Mouse (Mus musculus) neural tube, embryonic 12.5 days (tissue): ENCODE measurements around the gene Atf3. TPM values are rescaled to one million over a fixed set of nuclear protein-coding genes. Genes with fewer than 3 reads are reported as not detected.

Experiments
- ATAC-seq: fragments of 200-750 bp; cut with Nextera tagmentation; 2 replicates; pipeline ENCODE4 v1.8.0; 2017; ENCODE audit warnings: low read depth, mild to moderate bottlenecking, moderate TSS enrichment, moderate library complexity; ENCODE audit not compliant: low FRiP score
- H3K27ac ChIP-seq: fragments of 300-500 bp; sonication (generic); 2 replicates; pipeline ENCODE4 v1.5.1; 2016
- H3K27me3 ChIP-seq: fragments of 300-500 bp; sonication (generic); replicated peaks from 2 replicates; pipeline ENCODE4 v1.6.1; 2016; ENCODE audit warnings: mild to moderate bottlenecking
- H3K36me3 ChIP-seq: fragments of 300-500 bp; sonication (generic); 2 replicates; pipeline ENCODE4 v1.6.1; 2016; ENCODE audit warnings: mild to moderate bottlenecking
- H3K4me1 ChIP-seq: fragments of 300-500 bp; sonication (generic); 2 replicates; pipeline ENCODE4 v1.6.1; 2016
- H3K4me2 ChIP-seq: fragments of 300-500 bp; sonication (generic); replicated peaks from 2 replicates; pipeline ENCODE4 v1.6.1; 2016; ENCODE audit warnings: mild to moderate bottlenecking
- H3K4me3 ChIP-seq: fragments of 300-500 bp; sonication (generic); 2 replicates; pipeline ENCODE4 v1.5.1; 2016
- H3K9ac ChIP-seq: fragments of 300-500 bp; sonication (generic); 2 replicates; pipeline ENCODE4 v1.6.1; 2016; ENCODE audit warnings: mild to moderate bottlenecking
- H3K9me3 ChIP-seq: fragments of 300-500 bp; sonication (generic); 2 replicates; pipeline ENCODE4 v1.6.1; 2016; ENCODE audit warnings: mild to moderate bottlenecking
- WGBS: fragments of 180-500 bp; shearing (Covaris S2); methylation state at CpG from one replicate; pipeline ENCODE4 v1.1.7; 2016; 5-methylcytosine and 5-hydroxymethylcytosine counted together
- polyA plus RNA-seq: library from polyadenylated mRNA; unstranded; fragments of >200 nt; fragmentation: Nextera tagmentation; extraction: Ambion mirVana; gene quantifications from 2 replicates; pipeline ENCODE4 v1.2.1, GENCODE M21; 2016

Gene Atf3
- polyA plus RNA-seq, 1 experiment from 2014 or later: 2.0 TPM

- H3K4me2 ChIP-seq: peak overlapping the region; percentile 58
- 16% methylated on average over 38 of the region's 38 CpGs for WGBS
- H3K4me3 ChIP-seq: peak overlapping the region; percentile 24; the same call in 1 of the 2 replicates
- H3K36me3 ChIP-seq: no peaks in the 10 kb centered on the region
- peaks cover 4% of the 10 kb centered on the region; the same call in 1 of the 2 replicates for H3K9me3 ChIP-seq
- peaks cover 12% of the 10 kb centered on the region for H3K27me3 ChIP-seq
- no peaks in the 10 kb centered on the region for H3K4me1 ChIP-seq
- 0 out of 2 replicates have a peak overlapping the region, but pooled peaks have one; percentile 17 for H3K9ac ChIP-seq
- ATAC-seq: peak; percentile 72
- no peak overlapping the region for H3K27ac ChIP-seq
These were observed 91.8 kb downstream of the Atf3 start for GRCm38 (mm10) chr1:191125811-191126638.

GRCm38 (mm10) chr1:191124288-191124687 lies 93.6 kb downstream of the Atf3 start:
- Histone ChIP-seq H3K27ac (no peak overlapping the region), H3K4me3 (no peak overlapping the region), H3K4me1 (no peaks in the 10 kb centered on the region), H3K36me3 (no peaks in the 10 kb centered on the region), H3K4me2 (no peak overlapping the region), H3K9me3 (no peaks in the 10 kb centered on the region), H3K27me3 (peaks cover 12% of the 10 kb centered on the region), H3K9ac (no peak overlapping the region)
- 70% methylated on average over 4 of the region's 4 CpGs for WGBS
- ATAC-seq: no peak

GRCm38 (mm10) chr1:191123696-191124095 lies 94.1 kb downstream of the Atf3 start:
- Histone ChIP-seq H3K4me3 (no peak overlapping the region), H3K36me3 (no peaks in the 10 kb centered on the region), H3K27ac (no peak overlapping the region), H3K4me1 (no peaks in the 10 kb centered on the region), H3K4me2 (no peak overlapping the region), H3K9ac (no peak overlapping the region), H3K9me3 (no peaks in the 10 kb centered on the region), H3K27me3 (peaks cover 12% of the 10 kb centered on the region)
- ATAC-seq: no peak
- WGBS: 74% methylated on average over 2 of the region's 2 CpGs

DNA sequence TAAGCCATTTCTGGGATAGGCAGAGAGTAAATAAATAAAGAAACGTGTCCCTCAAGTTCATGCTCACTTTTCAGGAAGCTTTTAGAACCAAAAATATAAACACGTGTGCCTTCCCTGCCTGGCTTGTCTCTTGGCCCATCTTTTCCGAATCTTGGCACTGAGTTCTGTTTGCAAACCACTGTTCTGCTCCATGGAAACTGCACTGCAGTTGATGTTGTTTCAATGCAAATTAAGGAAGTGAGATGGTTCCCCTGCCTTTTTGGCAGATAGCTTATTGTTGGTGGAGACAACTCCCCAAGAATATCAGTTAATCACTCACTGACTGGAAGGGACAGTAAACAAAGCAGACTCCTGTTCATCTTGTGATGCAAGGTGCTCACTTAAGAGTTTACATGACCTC lies 95.1 kb downstream of the Atf3 start:
- H3K4me2 ChIP-seq: no peak overlapping the region
- no peaks in the 10 kb centered on the region for H3K36me3 ChIP-seq
- peaks cover 12% of the 10 kb centered on the region for H3K27me3 ChIP-seq
- H3K9ac ChIP-seq: no peak overlapping the region
- 77% methylated on average over 3 of the region's 3 CpGs for WGBS
- H3K4me1 ChIP-seq: no peaks in the 10 kb centered on the region
- no peak for ATAC-seq
- H3K27ac ChIP-seq: no peak overlapping the region
- H3K4me3 ChIP-seq: no peak overlapping the region
- no peaks in the 10 kb centered on the region for H3K9me3 ChIP-seq

Other genes starting within 250 kb of the Atf3 start
- 82.5 and 82.9 TPM in 2 replicates for gene Vash2, start 238.7 kb downstream of the Atf3 start, polyA plus RNA-seq
- 8.4 and 9.6 TPM in 2 replicates for gene Flvcr1, start 191.9 kb downstream of the Atf3 start, polyA plus RNA-seq
- 0.53 TPM in 1 of 2 replicates, not detected in the other for gene Spata45, start 181.4 kb downstream of the Atf3 start, polyA plus RNA-seq
- 13.8 and 14.8 TPM in 2 replicates for gene Tatdn3, start 155.1 kb downstream of the Atf3 start, polyA plus RNA-seq
- 14.5 and 15.2 TPM in 2 replicates for gene Nsl1, start 155.0 kb downstream of the Atf3 start, polyA plus RNA-seq
- gene Batf3, start 120.2 kb downstream of the Atf3 start, polyA plus RNA-seq: 2.8 and 4.2 TPM in 2 replicates
- gene Fam71a, start 53.2 kb downstream of the Atf3 start, polyA plus RNA-seq: not detected in 2 replicates
- 81.9 and 85.8 TPM in 2 replicates for gene Nenf, start 100.2 kb upstream of the Atf3 start, polyA plus RNA-seq
- gene Tmem206, start 107.9 kb upstream of the Atf3 start, polyA plus RNA-seq: 36.2 and 37.2 TPM in 2 replicates
- 16.2 and 16.5 TPM in 2 replicates for gene Ppp2r5a, start 185.2 kb upstream of the Atf3 start, polyA plus RNA-seq